Mouse (Mus musculus): ENCODE data around the gene BC037034. TPM values are rescaled to one million over a fixed set of nuclear protein-coding genes. Genes with fewer than 3 reads are reported as not detected.

Gene BC037034
- total and polyA plus RNA-seq, 2 experiments from 2014 or later = 17.3 to 79.2 TPM

DNA sequence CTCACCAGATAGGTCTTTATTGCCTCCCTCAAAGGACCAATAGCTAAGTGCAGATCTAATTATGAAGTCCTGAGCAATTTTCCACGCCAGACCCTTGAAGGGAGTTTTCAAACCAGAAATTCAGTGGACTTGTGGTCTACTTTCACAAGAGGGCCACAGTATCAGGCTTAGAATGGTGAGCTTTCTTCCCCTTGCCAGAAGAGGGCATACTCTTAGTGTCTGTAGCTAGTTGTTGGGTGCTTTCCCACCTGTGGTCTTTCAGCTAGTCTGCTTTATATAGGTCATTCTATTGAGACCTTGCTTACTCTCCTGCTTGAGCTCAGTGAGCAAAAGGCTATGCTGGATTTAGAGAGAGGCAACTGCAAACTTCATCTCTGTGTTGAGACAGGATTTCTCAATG lies 19.7 kb upstream of the BC037034 start:
- H3K9ac ChIP-seq (replicated peaks; ENCODE audit: low read length, poor library complexity, severe bottlenecking) = no peak overlapping the region
- H3K4me2 ChIP-seq (ENCODE audit: low read depth, low read length, poor library complexity, severe bottlenecking) = no peak overlapping the region
- ATAC-seq (ENCODE audit: low FRiP score) (no peak), DNase-seq (ENCODE audit: low spot score) (no peak)
- no peak overlapping the region for H3K4me3 ChIP-seq (ENCODE audit: low read depth, low read length)
- no peak overlapping the region for H3K27ac ChIP-seq (ENCODE audit: low read depth, low read length)
- H3K27me3 ChIP-seq (ENCODE audit: insufficient read depth, low read length) = no peaks in the 10 kb centered on the region
- WGBS = 64% methylated on average over 1 of the region's 1 CpGs
- TF ChIP-seq CTCF (IDR thresholded peaks at IDR 0.05) = 0 out of 2 replicates have a peak, but pooled peaks have one; percentile 14
- no peaks in the 10 kb centered on the region for H3K9me3 ChIP-seq (ENCODE audit: low read length)
- no peaks in the 10 kb centered on the region for H3K4me1 ChIP-seq (ENCODE audit: insufficient read depth, low read length)
- no peaks in the 10 kb centered on the region for H3K36me3 ChIP-seq (ENCODE audit: insufficient read depth, low read length)

DNA sequence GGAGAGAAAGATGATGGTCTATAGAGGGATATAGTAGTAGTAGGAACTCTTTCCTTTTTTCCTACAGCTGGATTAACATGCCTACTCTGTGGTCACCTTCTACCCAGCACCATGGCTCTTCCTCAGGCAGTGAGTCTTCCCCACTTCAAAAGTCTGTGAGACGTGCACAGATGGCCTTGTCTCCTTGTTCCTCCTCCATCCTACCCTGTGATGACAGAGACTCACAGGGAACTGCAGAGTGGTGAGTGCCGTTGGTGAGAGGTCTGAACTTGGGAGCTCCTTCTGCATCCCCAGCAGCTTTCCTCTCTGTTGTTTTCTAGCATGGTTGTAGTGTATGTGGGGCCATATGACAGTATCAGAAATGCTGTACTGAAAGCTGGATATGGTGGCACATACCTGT lies 18.0 kb upstream of the BC037034 start:
- H3K9me3 ChIP-seq (ENCODE audit: low read length) = no peaks in the 10 kb centered on the region
- H3K4me3 ChIP-seq (ENCODE audit: low read depth, low read length) = no peak overlapping the region
- ATAC-seq (ENCODE audit: low FRiP score) (no peak), DNase-seq (ENCODE audit: low spot score) (no peak)
- H3K27ac ChIP-seq (ENCODE audit: low read depth, low read length) = no peak overlapping the region
- H3K4me2 ChIP-seq (ENCODE audit: low read depth, low read length, poor library complexity, severe bottlenecking) = no peak overlapping the region
- H3K36me3 ChIP-seq (ENCODE audit: insufficient read depth, low read length) = no peaks in the 10 kb centered on the region; the same call in 1 of the 2 replicates
- H3K4me1 ChIP-seq (ENCODE audit: insufficient read depth, low read length) = no peaks in the 10 kb centered on the region
- 91% methylated on average over 2 of the region's 2 CpGs for WGBS
- TF ChIP-seq CTCF (IDR thresholded peaks at IDR 0.05) = no peak
- H3K9ac ChIP-seq (replicated peaks; ENCODE audit: low read length, poor library complexity, severe bottlenecking) = no peak overlapping the region
- H3K27me3 ChIP-seq (ENCODE audit: insufficient read depth, low read length) = no peaks in the 10 kb centered on the region

DNA sequence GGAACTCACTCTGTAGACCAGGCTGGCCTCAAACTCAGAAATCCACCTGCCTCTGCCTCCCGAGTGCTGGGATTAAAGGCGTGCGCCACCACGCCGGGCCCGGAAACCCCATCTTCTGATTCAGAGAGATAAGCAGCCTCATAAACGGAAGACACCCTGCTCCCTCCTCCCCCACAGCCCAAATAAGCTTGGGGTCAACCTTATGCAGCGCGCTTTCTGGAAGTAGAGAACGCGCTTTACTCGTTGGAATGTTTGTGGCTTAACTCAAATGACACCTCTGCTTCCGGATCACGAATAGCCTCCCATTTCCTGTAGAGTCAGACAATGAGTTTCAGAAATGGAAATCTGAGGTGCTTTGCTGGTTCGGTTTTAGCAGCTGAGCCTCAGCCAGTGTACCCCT lies 17.0 kb upstream of the BC037034 start:
- no peaks in the 10 kb centered on the region; the same call in 1 of the 2 replicates for H3K4me1 ChIP-seq (ENCODE audit: insufficient read depth, low read length)
- H3K27ac ChIP-seq (ENCODE audit: low read depth, low read length) = no peak overlapping the region
- 95% methylated on average over 15 of the region's 15 CpGs for WGBS
- H3K9me3 ChIP-seq (ENCODE audit: low read length) = no peaks in the 10 kb centered on the region
- peak overlapping the region; percentile 58; the same call in 1 of the 2 replicates for H3K4me3 ChIP-seq (ENCODE audit: low read depth, low read length)
- H3K9ac ChIP-seq (replicated peaks; ENCODE audit: low read length, poor library complexity, severe bottlenecking) = no peak overlapping the region
- TF ChIP-seq CTCF (IDR thresholded peaks at IDR 0.05) = no peak
- ATAC-seq (ENCODE audit: low FRiP score) = no peak
- no peak for DNase-seq (ENCODE audit: low spot score)
- H3K4me2 ChIP-seq (ENCODE audit: low read depth, low read length, poor library complexity, severe bottlenecking) = peak overlapping the region; percentile 66
- H3K27me3 ChIP-seq (ENCODE audit: insufficient read depth, low read length) = no peaks in the 10 kb centered on the region
- H3K36me3 ChIP-seq (ENCODE audit: insufficient read depth, low read length) = no peaks in the 10 kb centered on the region; the same call in 1 of the 2 replicates

DNA sequence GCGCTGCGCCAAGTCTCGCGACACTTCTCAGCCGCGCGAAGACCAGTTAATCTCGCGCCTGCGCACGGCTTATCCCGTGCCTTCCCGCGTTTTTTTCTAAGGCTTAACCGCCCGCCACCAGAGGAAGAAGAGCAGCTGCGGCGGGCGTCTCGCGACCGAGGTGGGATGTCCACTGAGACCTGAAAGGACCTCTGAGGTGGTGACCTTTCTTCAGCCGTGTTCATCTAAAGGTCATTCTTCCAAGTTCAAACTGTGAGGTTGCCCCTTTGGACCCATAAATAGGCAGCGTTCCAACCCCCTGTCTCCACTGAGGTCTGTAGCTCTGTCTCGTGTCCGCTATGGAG lies 16.6 kb upstream of the BC037034 start:
- DNase-seq (ENCODE audit: low spot score) (no peak), ATAC-seq (ENCODE audit: low FRiP score) (no peak)
- no peaks in the 10 kb centered on the region for H3K27me3 ChIP-seq (ENCODE audit: insufficient read depth, low read length)
- no peak overlapping the region for H3K27ac ChIP-seq (ENCODE audit: low read depth, low read length)
- no peaks in the 10 kb centered on the region for H3K9me3 ChIP-seq (ENCODE audit: low read length)
- H3K4me3 ChIP-seq (ENCODE audit: low read depth, low read length) = peak overlapping the region; percentile 58
- no peaks in the 10 kb centered on the region; the same call in 1 of the 2 replicates for H3K36me3 ChIP-seq (ENCODE audit: insufficient read depth, low read length)
- no peaks in the 10 kb centered on the region; the same call in 1 of the 2 replicates for H3K4me1 ChIP-seq (ENCODE audit: insufficient read depth, low read length)
- TF ChIP-seq CTCF (IDR thresholded peaks at IDR 0.05) = no peak
- H3K4me2 ChIP-seq (ENCODE audit: low read depth, low read length, poor library complexity, severe bottlenecking) = peak overlapping the region; percentile 66
- no peak overlapping the region for H3K9ac ChIP-seq (replicated peaks; ENCODE audit: low read length, poor library complexity, severe bottlenecking)
- WGBS = 24% methylated on average over 26 of the region's 26 CpGs

GRCm38 (mm10) chr5:138279585-138280424 lies 16.0 kb upstream of the BC037034 start, which contains the start of the genes Gm43720, Gpc2 and Stag3:
TSS of gene Gm43720 (minus strand) at chr5:138279958.
TSS of gene Gpc2 (minus strand) at chr5:138280005.
TSS of gene Stag3 (plus strand) at chr5:138280240.
- under 1% methylated on average over 55 of the region's 56 CpGs for WGBS
- peak; percentile 98 for ATAC-seq (ENCODE audit: low FRiP score)
- Histone ChIP-seq H3K4me1 (ENCODE audit: insufficient read depth, low read length) (no peaks in the 10 kb centered on the region; the same call in 1 of the 2 replicates), H3K9me3 (ENCODE audit: low read length) (no peaks in the 10 kb centered on the region), H3K4me2 (ENCODE audit: low read depth, low read length, poor library complexity, severe bottlenecking) (peak within 1 kb of the TSS; percentile 66), H3K4me3 (ENCODE audit: low read depth, low read length) (peak within 1 kb of the TSS; percentile 58), H3K9ac (replicated peaks; ENCODE audit: low read length, poor library complexity, severe bottlenecking) (peak within 1 kb of the TSS; percentile 64), H3K27me3 (ENCODE audit: insufficient read depth, low read length) (no peaks in the 10 kb centered on the region), H3K36me3 (ENCODE audit: insufficient read depth, low read length) (no peaks in the 10 kb centered on the region; the same call in 1 of the 2 replicates), H3K27ac (ENCODE audit: low read depth, low read length) (0 out of 2 replicates have a peak within 1 kb of the TSS, but pooled peaks have one; percentile 19)
- DNase-seq (ENCODE audit: low spot score) = peak; percentile 99
- TF ChIP-seq CTCF (IDR thresholded peaks at IDR 0.05) = no peak

DNA sequence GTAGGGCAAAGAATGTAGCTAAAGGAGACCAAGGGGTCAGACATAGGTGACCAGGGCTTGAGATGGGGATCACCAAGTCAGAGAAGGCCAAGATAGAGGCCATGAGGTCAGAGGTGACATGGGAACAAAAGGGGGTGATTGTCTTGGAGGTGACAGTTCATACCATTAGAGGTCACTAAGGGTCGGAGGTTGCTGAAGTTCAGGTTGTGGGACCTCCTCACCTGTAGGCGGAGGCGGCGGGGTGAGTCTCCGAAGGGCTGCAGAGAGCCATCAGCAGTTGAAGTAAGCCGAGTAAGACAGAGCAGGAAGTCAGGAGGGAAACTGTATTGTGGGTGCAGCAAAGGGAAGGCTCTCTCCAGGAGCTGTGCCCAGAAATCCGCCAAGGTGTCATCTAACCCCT lies 14.2 kb upstream of the BC037034 start:
- no peak overlapping the region; the same call in 1 of the 2 replicates for H3K4me3 ChIP-seq (ENCODE audit: low read depth, low read length)
- WGBS = 88% methylated on average over 7 of the region's 7 CpGs
- H3K9me3 ChIP-seq (ENCODE audit: low read length) = no peaks in the 10 kb centered on the region
- H3K9ac ChIP-seq (replicated peaks; ENCODE audit: low read length, poor library complexity, severe bottlenecking) = no peak overlapping the region
- peak overlapping the region; percentile 66; the same call in 1 of the 2 replicates for H3K4me2 ChIP-seq (ENCODE audit: low read depth, low read length, poor library complexity, severe bottlenecking)
- TF ChIP-seq CTCF (IDR thresholded peaks at IDR 0.05) = no peak
- no peak for DNase-seq (ENCODE audit: low spot score)
- no peak overlapping the region for H3K27ac ChIP-seq (ENCODE audit: low read depth, low read length)
- no peaks in the 10 kb centered on the region; the same call in 1 of the 2 replicates for H3K4me1 ChIP-seq (ENCODE audit: insufficient read depth, low read length)
- no peak for ATAC-seq (ENCODE audit: low FRiP score)
- H3K36me3 ChIP-seq (ENCODE audit: insufficient read depth, low read length) = peaks cover 4% of the 10 kb centered on the region
- H3K27me3 ChIP-seq (ENCODE audit: insufficient read depth, low read length) = no peaks in the 10 kb centered on the region
